Mouse (Mus musculus) brain, embryonic 18.5 days (tissue): ENCODE measurements around the gene Cdk16.
"Not testable (repeated sequence)": the region's sequence is repeated elsewhere in the genome, so short reads cannot be mapped to it uniquely, and the experiment has no call there.

ENCODE experiments used
- DNase-seq: peaks from one replicate; pipeline ENCODE4 v3.0.0-alpha.2; 2012; ENCODE audit warnings: low read depth, low spot score

Cdk16 gene

GRCm38 (mm10) chrX:20687519-20688067, at the start of gene Cdk16:
TSS of gene Cdk16 (plus strand) at chrX:20687954.
- DNase-seq, result peak; percentile 93

- no peak for DNase-seq
These were observed 49.6 kb upstream of the Cdk16 start for GRCm38 (mm10) chrX:20638141-20638540.

GRCm38 (mm10) chrX:20644780-20645179, 43.0 kb upstream of the Cdk16 start:
- no peak for DNase-seq

GRCm38 (mm10) chrX:20657593-20657992, 30.2 kb upstream of the Cdk16 start:
- no peak for DNase-seq

- DNase-seq, result peak; percentile 79
These were observed 29.6 kb upstream of the Cdk16 start, which contains the start of gene Uba1 for GRCm38 (mm10) chrX:20658026-20658652. TSS of gene Uba1 (plus strand) at chrX:20658326.

GRCm38 (mm10) chrX:20658891-20659406, 28.8 kb upstream of the Cdk16 start:
- no peak for DNase-seq

- peak; percentile 45 for DNase-seq
These were observed 25.4 kb upstream of the Cdk16 start for GRCm38 (mm10) chrX:20662317-20662715.

- DNase-seq, result peak; percentile 87
These were observed 24.9 kb upstream of the Cdk16 start for GRCm38 (mm10) chrX:20662716-20663443.

GRCm38 (mm10) chrX:20663444-20663790, 24.3 kb upstream of the Cdk16 start:
- DNase-seq, result no peak

GRCm38 (mm10) chrX:20688068-20688547, 354 bp downstream of the Cdk16 start:
- peak; percentile 72 for DNase-seq

GRCm38 (mm10) chrX:20688615-20689014, 861 bp downstream of the Cdk16 start:
- DNase-seq, result no peak

GRCm38 (mm10) chrX:20691566-20691965, 3.8 kb downstream of the Cdk16 start:
- no peak for DNase-seq

GRCm38 (mm10) chrX:20692616-20693015, 4.9 kb downstream of the Cdk16 start:
- DNase-seq, result no peak

- no peak for DNase-seq
These were observed 8.1 kb downstream of the Cdk16 start for GRCm38 (mm10) chrX:20695842-20696241.

GRCm38 (mm10) chrX:20703741-20704290, 16.1 kb downstream of the Cdk16 start, which contains the start of gene Usp11:
TSS of gene Usp11 (plus strand) at chrX:20703906.
- DNase-seq, result peak; percentile 64

GRCm38 (mm10) chrX:20704295-20705082, 16.7 kb downstream of the Cdk16 start:
- peak; percentile 56 for DNase-seq

- DNase-seq, result no peak
These were observed 17.3 kb downstream of the Cdk16 start for GRCm38 (mm10) chrX:20705083-20705402.

GRCm38 (mm10) chrX:20728681-20729080, 40.9 kb downstream of the Cdk16 start:
- no peak for DNase-seq

- DNase-seq, result not testable (repeated sequence)
These were observed 42.3 kb downstream of the Cdk16 start for GRCm38 (mm10) chrX:20730048-20730447.

- no peak for DNase-seq
These were observed 48.7 kb downstream of the Cdk16 start for GRCm38 (mm10) chrX:20736479-20736878.

GRCm38 (mm10) chrX:20748829-20749228, 61.1 kb downstream of the Cdk16 start:
- no peak for DNase-seq
